Mouse (Mus musculus) embryonic facial prominence, embryonic 12.5 days (tissue): ENCODE data around the gene Blvrb. TPM values are rescaled to one million over a fixed set of nuclear protein-coding genes. Genes with fewer than 3 reads are reported as not detected.
"Not testable (repeated sequence)": the region's sequence is repeated elsewhere in the genome, so short reads cannot be mapped to it uniquely, and the experiment has no call there.

Source experiments
- ATAC-seq: fragments of 200-750 bp; cut with Nextera tagmentation; 2 replicates; pipeline ENCODE4 v1.8.0; 2017; ENCODE audit not compliant: insufficient number of reproducible peaks, insufficient read depth, low FRiP score, low TSS enrichment
- H3K27ac ChIP-seq: fragments of 300-500 bp; sonication (generic); 2 replicates; pipeline ENCODE4 v1.5.1; 2016; ENCODE audit warnings: mild to moderate bottlenecking
- H3K27me3 ChIP-seq: fragments of 300-500 bp; sonication (generic); 2 replicates; pipeline ENCODE4 v1.6.1; 2016; ENCODE audit warnings: mild to moderate bottlenecking, moderate library complexity
- H3K36me3 ChIP-seq: fragments of 300-500 bp; sonication (generic); 2 replicates; pipeline ENCODE4 v1.6.1; 2016; ENCODE audit warnings: mild to moderate bottlenecking
- H3K4me1 ChIP-seq: fragments of 300-500 bp; sonication (generic); 2 replicates; pipeline ENCODE4 v1.6.1; 2016
- H3K4me2 ChIP-seq: fragments of 300-500 bp; sonication (generic); replicated peaks from 2 replicates; pipeline ENCODE4 v1.6.1; 2016; ENCODE audit warnings: mild to moderate bottlenecking, moderate library complexity
- H3K4me3 ChIP-seq: fragments of 300-500 bp; sonication (generic); 2 replicates; pipeline ENCODE4 v1.5.1; 2016; ENCODE audit warnings: mild to moderate bottlenecking
- H3K9ac ChIP-seq: fragments of 300-500 bp; sonication (generic); 2 replicates; pipeline ENCODE4 v1.6.1; 2016; ENCODE audit warnings: mild to moderate bottlenecking, moderate library complexity
- H3K9me3 ChIP-seq: fragments of 300-500 bp; sonication (generic); 2 replicates; pipeline ENCODE4 v1.6.1; 2016; ENCODE audit warnings: mild to moderate bottlenecking, moderate library complexity
- WGBS: fragments of 180-500 bp; shearing (Covaris S2); methylation state at CpG from one replicate; pipeline ENCODE4 v1.1.7; 2016; 5-methylcytosine and 5-hydroxymethylcytosine counted together
- polyA plus RNA-seq: library from polyadenylated mRNA; unstranded; fragments of >200 nt; fragmentation: Nextera tagmentation; extraction: Ambion mirVana; gene quantifications from 2 replicates; pipeline ENCODE4 v1.2.1, GENCODE M21; 2016

The Blvrb gene
- polyA plus RNA-seq, 1 experiment from 2014 or later, result 34.5 TPM

DNA sequence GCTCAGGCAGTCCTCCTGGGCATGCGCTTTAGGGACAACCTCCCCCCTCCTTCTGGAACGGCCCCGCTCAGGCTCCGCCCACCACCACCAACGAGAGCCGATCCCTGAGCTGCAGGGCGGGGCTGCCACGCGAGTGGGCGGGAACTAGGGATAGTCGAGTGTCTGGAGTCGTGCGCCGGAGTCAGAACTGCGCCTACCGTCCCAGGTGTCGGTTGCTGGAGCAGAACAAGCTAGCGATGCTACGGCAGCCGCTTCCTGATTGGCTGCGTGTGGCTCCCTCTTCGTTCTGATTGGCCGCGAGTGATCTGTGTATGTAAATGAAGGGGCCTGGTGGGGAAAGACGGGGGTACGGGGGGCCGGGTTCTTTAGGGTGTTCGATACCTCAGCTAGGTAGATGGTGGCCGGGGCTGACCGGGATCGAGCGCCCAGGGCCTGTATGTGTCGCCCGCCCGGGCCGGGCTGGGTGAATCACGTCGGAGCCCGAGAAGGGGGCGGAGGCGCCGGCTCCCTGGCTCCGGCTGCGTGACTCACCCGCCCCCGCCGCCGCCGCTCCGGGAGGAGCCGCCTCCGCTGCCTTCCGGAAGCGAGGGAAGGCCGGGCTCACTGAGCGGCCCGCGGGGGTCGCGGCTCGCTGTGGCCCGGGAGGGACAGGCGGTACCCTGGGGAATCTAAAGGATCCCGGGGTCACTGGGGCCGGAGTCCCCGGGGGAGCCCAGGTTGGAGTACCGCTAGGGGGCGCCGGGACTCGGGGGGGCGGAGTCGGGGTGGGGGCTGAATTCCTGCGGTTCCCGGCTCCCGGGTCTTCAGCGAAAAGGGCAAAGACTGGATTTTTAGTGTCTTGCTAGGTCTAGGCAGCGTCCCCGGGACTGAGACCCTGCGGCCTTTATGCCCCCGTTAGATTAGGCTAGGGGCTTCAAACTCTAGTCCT, 39.3 kb downstream of the Blvrb start, which contains the start of gene Sertad1:
Sertad1 (plus strand) TSS at position 141 of the 928 bp plus-strand sequence.
- Histone ChIP-seq H3K9me3 (no peaks in the 10 kb centered on the region), H3K36me3 (peaks cover 5% of the 10 kb centered on the region; the same call in 1 of the 2 replicates), H3K4me1 (peaks cover 18% of the 10 kb centered on the region), H3K4me3 (peak within 1 kb of the TSS; percentile 66), H3K27me3 (no peaks in the 10 kb centered on the region), H3K27ac (peak within 1 kb of the TSS; percentile 97), H3K9ac (peak within 1 kb of the TSS; percentile 78), H3K4me2 (peak within 1 kb of the TSS; percentile 74)
- WGBS, result under 1% methylated on average over 75 of the region's 80 CpGs
- peak; percentile 95 for ATAC-seq

DNA sequence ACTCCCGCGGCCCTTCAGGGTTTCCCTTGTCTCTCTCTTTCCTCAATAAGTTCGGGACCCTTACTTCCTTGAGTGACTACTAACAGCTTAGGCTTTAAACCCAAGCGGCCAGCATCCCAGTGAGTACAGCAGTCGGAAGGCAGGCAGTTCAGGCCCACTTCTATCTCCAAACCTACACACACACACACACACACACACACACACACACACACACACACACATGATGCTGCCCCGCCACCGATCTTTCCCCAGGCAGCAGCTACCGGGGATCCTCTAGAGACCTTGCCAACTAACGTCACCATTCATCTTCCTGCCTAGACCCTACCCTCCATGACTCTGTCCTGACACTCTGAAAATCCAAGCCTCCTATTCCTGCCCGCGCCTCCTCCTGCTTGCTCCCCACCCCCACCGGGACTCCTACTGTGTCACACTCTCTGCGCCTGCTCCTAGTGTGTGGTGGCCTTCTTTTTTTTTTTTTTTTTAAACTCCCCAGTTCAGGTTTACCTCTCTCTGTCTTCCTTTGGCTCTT, 40.0 kb downstream of the Blvrb start:
- H3K4me1 ChIP-seq, result peaks cover 17% of the 10 kb centered on the region
- H3K4me2 ChIP-seq, result peak overlapping the region; percentile 74

DNA sequence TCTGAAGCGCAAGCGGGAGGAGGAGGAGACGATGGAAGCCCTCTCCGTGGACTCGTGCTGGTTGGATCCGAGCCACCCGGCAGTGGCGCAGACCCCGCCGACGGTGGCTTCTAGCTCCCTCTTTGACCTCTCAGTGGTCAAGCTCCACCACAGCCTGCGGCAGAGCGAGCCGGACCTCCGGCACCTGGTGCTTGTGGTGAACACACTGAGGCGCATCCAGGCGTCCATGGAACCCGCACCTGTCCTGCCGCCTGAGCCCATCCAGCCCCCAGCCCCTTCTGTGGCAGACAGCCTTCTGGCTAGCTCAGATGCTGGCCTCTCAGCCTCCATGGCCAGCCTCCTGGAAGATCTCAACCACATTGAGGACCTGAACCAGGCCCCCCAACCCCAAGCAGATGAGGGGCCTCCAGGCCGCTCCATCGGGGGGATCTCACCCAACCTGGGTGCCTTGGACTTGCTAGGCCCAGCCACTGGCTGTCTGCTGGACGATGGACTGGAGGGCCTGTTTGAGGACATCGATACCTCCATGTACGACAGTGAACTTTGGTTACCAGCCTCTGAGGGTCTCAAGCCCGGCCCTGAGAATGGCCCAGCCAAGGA, 41.6 kb downstream of the Blvrb start:
- peaks cover 5% of the 10 kb centered on the region; the same call in 1 of the 2 replicates for H3K36me3 ChIP-seq
- H3K4me1 ChIP-seq, result peaks cover 17% of the 10 kb centered on the region
- no peaks in the 10 kb centered on the region for H3K9me3 ChIP-seq
- no peaks in the 10 kb centered on the region for H3K27me3 ChIP-seq
- no peak overlapping the region for H3K9ac ChIP-seq
- H3K4me2 ChIP-seq, result no peak overlapping the region
- WGBS, result 91% methylated on average over 25 of the region's 25 CpGs
- no peak overlapping the region for H3K27ac ChIP-seq
- ATAC-seq, result no peak
- H3K4me3 ChIP-seq, result no peak overlapping the region

More for the DNA sequence above, 40.0 kb downstream of the Blvrb start:
- WGBS, result under 1% methylated on average over 13 of the region's 13 CpGs
- Histone ChIP-seq H3K27ac (peak overlapping the region; percentile 97), H3K36me3 (peaks cover 5% of the 10 kb centered on the region; the same call in 1 of the 2 replicates), H3K4me3 (peak overlapping the region; percentile 66), H3K9me3 (no peaks in the 10 kb centered on the region), H3K9ac (peak overlapping the region; percentile 78), H3K27me3 (no peaks in the 10 kb centered on the region)
- no peak for ATAC-seq

DNA sequence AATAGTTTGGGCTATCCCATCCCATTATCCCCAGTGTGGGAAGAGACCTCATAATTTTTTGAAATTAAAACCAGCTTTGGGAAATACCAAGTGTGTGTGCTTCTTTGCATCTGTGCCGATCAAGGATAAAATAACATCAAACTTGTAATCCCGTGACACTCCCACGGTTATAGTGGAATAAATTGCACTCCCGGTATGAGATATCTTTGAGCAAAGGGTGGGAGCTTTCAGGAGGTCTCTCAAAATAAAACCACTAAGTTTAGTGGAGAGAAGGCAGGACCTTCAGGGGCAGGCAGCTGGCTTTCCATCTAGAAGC, 42.4 kb downstream of the Blvrb start:
- Histone ChIP-seq H3K9ac (peak overlapping the region; percentile 52), H3K4me3 (peak overlapping the region; percentile 36), H3K27me3 (no peaks in the 10 kb centered on the region), H3K4me2 (peak overlapping the region; percentile 61), H3K4me1 (peaks cover 17% of the 10 kb centered on the region), H3K27ac (peak overlapping the region; percentile 85), H3K9me3 (no peaks in the 10 kb centered on the region), H3K36me3 (peaks cover 5% of the 10 kb centered on the region; the same call in 1 of the 2 replicates)
- ATAC-seq, result no peak
- WGBS, result 18% methylated on average over 4 of the region's 4 CpGs

DNA sequence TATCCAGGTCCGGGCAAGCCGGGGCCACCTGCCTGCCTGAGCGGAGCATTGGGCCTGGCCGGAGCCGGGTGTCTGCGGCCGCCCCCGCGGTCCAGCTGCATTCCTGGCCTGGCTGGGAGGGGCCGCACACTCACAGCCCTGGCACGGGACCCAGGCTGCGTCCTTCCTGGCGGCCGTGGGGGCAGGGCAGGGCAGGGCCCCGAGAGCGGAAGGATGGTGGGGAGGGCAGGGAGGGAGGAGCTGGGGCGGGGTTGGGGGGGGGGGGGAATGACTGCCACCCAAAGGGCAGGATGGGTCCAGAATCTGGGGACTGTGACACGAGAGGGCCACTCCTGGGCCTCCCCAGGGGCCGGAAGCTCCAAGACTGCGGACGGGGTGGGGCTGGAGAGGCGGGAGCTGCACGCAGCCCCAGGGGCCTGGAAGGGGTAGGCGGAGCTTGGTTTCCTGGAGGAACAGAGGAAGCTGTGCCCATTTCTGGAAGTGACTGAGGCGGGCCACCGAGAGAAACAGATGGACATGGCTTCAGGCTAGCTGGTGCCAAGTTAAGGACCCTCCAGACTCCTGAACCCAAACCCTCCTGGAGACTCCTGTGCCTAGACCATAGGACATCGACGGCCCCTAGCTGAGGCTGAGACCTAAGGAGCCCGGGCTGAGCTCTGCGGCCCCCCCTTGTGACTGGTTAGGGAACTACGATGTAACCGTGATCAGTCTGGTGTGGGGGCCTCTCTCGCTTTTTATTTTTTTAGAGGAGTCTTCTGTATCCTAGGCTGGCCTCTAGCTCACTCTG, 43.0 kb downstream of the Blvrb start:
- H3K27me3 ChIP-seq, result no peaks in the 10 kb centered on the region
- H3K4me2 ChIP-seq, result peak overlapping the region; percentile 61
- peaks cover 17% of the 10 kb centered on the region for H3K4me1 ChIP-seq
- peak overlapping the region; percentile 85 for H3K27ac ChIP-seq
- H3K4me3 ChIP-seq, result peak overlapping the region; percentile 36
- 0 out of 2 replicates have a peak, but pooled peaks have one; percentile 36 for ATAC-seq
- H3K9ac ChIP-seq, result peak overlapping the region; percentile 52
- peaks cover 5% of the 10 kb centered on the region; the same call in 1 of the 2 replicates for H3K36me3 ChIP-seq
- 1% methylated on average over 29 of the region's 33 CpGs for WGBS
- no peaks in the 10 kb centered on the region for H3K9me3 ChIP-seq

DNA sequence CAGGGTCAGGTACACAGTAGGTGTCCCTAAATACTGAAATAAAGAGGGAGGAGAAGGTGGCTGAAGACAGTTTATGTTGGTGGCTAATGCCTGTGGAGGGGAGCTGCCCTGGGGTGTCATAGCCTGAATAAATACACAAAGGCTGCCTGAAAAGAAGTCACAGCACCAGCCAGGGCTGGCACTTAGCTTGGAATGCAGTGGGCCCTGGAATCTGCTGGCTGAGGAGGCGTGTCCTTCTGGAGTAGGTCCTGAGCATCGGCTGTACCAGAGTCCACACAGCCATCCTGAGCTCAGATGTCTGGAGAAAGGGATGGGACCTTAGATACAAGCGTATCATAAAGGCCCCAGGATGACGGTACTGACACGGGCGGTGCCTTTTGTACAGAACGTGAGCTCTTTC, 44.1 kb downstream of the Blvrb start:
- Histone ChIP-seq H3K9me3 (no peaks in the 10 kb centered on the region), H3K9ac (no peak overlapping the region), H3K27ac (no peak overlapping the region), H3K27me3 (no peaks in the 10 kb centered on the region), H3K36me3 (peaks cover 5% of the 10 kb centered on the region; the same call in 1 of the 2 replicates), H3K4me3 (no peak overlapping the region), H3K4me2 (no peak overlapping the region), H3K4me1 (peaks cover 17% of the 10 kb centered on the region)
- ATAC-seq, result no peak
- WGBS, result 65% methylated on average over 7 of the region's 7 CpGs

DNA sequence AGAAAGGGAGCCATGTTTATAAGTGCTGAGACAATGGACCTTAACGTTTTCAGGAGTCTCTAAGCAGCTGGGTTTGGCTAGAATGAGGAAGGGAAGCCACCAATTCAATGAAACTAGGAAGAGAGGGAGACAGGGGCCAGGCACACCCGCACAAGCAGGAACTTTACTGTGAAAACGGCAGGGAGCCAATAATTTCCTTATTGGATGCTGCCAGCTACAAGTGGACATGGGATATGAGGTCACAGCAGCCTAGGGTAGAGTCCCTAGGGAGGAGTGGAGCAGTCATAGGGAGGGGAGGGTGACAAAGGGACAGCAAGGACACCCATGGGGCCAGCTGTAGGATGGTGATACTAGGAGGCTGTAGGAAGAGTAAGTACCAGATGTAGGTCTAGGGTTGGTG, 45.2 kb downstream of the Blvrb start:
- Histone ChIP-seq H3K27me3 (no peaks in the 10 kb centered on the region), H3K27ac (no peak overlapping the region), H3K9ac (no peak overlapping the region), H3K9me3 (no peaks in the 10 kb centered on the region), H3K36me3 (peaks cover 5% of the 10 kb centered on the region; the same call in 1 of the 2 replicates), H3K4me2 (no peak overlapping the region), H3K4me1 (peaks cover 15% of the 10 kb centered on the region), H3K4me3 (no peak overlapping the region)
- ATAC-seq, result no peak
- WGBS, result 80% methylated on average over 3 of the region's 3 CpGs

DNA sequence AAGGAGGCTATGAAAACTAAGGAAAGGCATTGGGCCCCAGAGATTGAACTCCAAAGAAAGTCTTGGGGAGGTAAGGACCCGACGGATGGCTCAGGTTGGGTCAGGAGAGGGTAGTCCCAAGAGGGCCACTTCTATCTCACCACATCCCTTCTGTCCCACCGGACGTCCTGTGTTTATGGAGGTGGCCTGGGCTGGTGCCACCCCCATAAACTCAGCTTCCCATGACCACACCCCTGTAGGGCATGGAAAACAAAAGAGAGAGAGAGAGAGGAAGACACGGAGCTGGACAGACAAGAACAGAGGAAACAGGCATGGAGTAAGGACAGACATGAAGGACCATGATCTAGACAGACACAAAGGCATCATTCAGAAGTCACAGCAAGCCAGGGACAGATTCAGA, 45.7 kb downstream of the Blvrb start:
- no peak for ATAC-seq
- Histone ChIP-seq H3K27me3 (no peaks in the 10 kb centered on the region), H3K36me3 (peaks cover 5% of the 10 kb centered on the region; the same call in 1 of the 2 replicates), H3K4me1 (peaks cover 10% of the 10 kb centered on the region), H3K9ac (no peak overlapping the region), H3K4me2 (no peak overlapping the region), H3K4me3 (no peak overlapping the region), H3K27ac (no peak overlapping the region), H3K9me3 (no peaks in the 10 kb centered on the region)
- WGBS, result 72% methylated on average over 5 of the region's 5 CpGs

DNA sequence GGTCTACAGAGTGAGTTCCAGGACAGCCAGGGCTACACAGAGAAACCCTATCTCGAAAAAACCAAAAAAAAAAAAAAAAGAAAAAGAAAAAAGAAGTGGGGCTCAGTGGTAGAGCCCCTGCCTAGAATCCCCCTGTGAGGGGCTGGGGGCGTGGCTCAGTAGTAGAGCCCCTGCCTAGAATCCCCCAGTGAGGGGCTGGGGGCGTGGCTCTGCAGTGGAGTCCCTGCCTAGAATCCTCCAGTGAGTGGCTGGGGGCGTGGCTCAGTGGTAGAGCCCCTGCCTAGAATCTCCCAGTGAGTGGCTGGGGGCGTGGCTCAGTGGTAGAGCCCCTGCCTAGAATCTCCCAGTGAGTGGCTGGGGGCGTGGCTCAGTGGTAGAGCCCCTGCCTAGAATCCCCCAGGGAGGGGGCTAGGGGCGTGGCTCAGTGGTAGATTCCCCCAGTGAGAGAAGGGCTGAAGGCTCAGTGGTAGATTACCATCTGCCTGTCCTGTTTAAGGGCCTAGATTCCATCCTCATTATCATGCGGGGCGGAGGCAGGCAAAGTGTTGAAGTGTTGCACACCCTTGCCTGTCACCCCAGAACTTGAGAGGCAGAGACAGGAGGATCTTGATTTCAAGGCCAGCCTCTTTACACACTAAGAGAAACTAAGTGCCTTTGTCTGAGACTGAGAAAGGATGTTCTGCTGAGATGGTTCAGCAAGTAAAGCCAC, 47.0 kb downstream of the Blvrb start:
- not testable (repeated sequence) for H3K36me3 ChIP-seq

DNA sequence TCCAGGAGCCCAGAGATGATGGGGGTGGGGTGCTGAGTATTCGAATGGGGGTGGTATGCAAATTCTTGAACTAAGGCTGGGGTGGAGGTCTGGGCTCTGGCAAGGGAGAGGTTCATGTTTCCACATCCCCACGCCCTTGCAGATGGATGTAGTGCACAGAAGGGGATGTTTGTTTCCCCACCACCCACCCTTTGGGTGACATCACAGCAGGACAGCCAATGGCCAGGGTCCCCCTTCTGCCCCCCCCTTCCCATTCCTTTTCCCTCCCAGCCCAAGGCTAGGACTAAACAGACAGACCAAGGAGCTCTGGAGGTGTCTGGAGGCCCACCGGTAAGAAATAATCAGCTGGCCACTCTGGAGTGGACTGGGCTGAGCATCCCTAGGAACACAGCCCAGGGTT, 51.3 kb downstream of the Blvrb start, which contains the start of gene Prx:
Prx (plus strand) TSS at position 289 of the 400 bp plus-strand sequence.
- Histone ChIP-seq H3K4me3 (no peak within 1 kb of the TSS), H3K27ac (no peak within 1 kb of the TSS), H3K27me3 (no peaks in the 10 kb centered on the region), H3K9ac (no peak within 1 kb of the TSS), H3K9me3 (no peaks in the 10 kb centered on the region), H3K4me2 (no peak within 1 kb of the TSS), H3K4me1 (peaks cover 3% of the 10 kb centered on the region; the same call in 1 of the 2 replicates), H3K36me3 (no peaks in the 10 kb centered on the region)
- no peak for ATAC-seq
- 24% methylated on average over 3 of the region's 3 CpGs for WGBS

More for the DNA sequence above, 47.0 kb downstream of the Blvrb start:
- H3K4me3 ChIP-seq, H3K4me2 ChIP-seq, H3K27me3 ChIP-seq, ATAC-seq, H3K9ac ChIP-seq, H3K27ac ChIP-seq, H3K9me3 ChIP-seq: not testable (repeated sequence)
- H3K4me1 ChIP-seq, result peaks cover 12% of the 10 kb centered on the region
- WGBS, result 87% methylated on average over 9 of the region's 9 CpGs
